Mouse (Mus musculus) liver, adult (tissue): ENCODE measurements around the gene Pikfyve.
A peak's percentile ranks its signal among the peaks of the same experiment; 100 is the strongest.

ENCODE experiments used
- GATA4 ChIP-seq: IDR thresholded peaks from 2 replicates; pipeline ENCODE4 v1.6.1; 2014; ENCODE audit warnings: mild to moderate bottlenecking, low read length; ENCODE audit not compliant: insufficient replicate concordance

Pikfyve gene

DNA sequence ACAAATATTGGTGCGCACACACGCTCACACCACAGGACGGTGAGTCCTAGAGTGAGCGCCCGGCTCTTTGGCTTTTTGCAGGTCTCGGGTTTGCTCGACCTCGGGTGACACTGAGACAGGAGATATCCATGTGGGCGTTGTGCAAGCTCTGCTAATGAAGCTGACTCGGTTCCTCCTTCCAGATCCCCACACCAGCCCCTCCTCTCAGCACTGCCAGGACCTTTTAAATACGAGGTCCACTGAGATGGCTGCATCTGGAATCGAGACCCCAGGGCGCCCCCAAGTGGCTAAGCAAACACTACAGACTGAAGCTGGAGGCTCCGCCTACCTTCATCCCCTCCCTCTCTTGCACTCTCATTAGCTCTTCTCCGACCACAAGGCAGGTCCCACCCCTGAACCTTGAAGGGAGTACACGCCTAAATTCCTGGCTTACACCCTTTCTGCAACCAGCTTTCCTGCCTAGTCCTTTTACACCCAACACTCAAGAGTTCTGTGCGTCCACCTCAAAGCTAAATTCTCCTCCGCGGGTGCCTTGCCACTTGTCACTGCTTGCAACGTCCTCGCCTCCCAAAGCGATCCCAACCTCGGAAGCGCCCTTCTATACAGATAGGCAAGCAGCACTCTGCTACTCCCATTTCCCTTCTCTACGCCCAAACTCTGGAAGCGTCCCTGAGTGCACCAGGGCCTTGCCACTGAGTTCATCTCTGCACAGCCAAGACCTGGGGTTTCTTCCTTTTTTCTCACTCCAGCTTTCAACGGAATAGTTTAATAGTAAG is 8.2 kb upstream of the Pikfyve start:
- TF ChIP-seq GATA4 = peak; percentile 67; the same call in 1 of the 2 replicates

DNA sequence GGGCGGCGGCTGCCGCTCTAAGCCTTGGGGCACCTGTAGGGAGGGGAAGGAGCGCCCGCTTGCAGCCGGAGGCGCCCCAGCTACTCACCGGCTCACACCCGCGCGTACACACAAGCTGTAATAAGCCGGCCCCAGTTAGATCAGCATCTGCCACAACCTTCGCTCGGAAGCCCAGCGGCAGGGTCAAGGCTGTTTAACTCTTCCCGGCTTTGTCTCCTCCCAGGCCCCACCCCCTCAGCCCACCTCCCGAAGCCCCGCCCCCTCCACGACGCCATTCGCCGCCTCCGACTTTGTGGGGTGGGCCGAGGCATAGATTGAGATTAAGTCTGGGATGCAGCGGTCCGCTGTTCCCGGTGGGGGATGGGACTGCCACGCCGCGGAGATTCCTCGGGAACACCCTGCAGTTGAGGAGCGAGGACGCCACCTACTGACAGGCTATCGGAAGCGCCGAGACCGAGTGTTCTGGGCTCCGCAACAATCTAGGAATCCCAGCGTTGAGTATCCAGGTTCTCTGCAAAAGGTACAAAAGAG is 7.5 kb upstream of the Pikfyve start:
- TF ChIP-seq GATA4 = peak; percentile 79; the same call in 1 of the 2 replicates

DNA sequence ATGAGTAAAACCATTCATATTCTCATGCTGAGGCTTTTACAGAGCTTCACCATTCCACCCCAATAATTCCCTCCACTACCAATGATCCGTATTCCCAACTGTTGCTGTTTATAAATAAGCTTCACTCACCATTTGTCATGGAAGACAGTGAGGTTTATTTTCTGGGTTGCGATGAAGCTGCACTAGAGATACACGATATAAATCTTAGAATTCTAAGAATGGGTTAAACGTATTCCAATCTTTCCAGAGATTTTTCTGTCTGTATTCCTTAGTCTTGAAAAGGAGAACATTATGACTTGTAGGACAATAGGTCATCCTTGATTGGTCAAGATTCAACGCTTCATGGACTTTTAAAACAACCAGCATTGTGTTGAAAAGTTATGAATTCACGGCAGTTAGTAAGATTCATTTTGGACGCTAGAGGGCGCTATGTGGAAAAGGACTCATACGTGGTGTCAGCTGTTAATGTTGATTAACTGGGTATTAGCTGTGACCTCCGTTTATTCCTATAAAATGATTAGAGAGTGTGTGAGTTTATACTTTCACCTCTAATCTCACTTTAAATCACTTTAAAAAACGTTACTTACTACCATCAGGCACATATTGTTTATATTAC is 6.7 kb upstream of the Pikfyve start:
- TF ChIP-seq GATA4 = no peak

DNA sequence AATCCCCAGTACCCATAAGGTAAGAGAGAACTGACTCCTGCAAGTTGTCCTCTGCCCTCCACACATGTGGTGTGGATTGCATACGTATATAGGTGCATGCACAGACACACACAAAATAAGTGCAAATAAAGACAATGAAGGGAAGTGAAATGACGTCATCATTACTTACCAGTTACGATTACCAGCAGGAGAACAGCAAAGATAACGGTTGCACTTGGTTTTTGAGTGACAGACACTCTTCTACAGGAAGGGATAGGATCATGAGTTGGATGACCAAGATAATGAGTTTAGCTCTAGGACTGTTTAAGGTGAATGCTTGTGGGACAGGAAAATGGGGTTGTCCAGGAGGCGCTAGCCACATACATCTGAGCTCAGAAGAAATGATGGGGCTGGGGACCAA is 5.0 kb upstream of the Pikfyve start:
- no peak for TF ChIP-seq GATA4

- TF ChIP-seq GATA4 = no peak
These were observed 2.5 kb upstream of the Pikfyve start for GRCm38 (mm10) chr1:65183994-65184393.

DNA sequence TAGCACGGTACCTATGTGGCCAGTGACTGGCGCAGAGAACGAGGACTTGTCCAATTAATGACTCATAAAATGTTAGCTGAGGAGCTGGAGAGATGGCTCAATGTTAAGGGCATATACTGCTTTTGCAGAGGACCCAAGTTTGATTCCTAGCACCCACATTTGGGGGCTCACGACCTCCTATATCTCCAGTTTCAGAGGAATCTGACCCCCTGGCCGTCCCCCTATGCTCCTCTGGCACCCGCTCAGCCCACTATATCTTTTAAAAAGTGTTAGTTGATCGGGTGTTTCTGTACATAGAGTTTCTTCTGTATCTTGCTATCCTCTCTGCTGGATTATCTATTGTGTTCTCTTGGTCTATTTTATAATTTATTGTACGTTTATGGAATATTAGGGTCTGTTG is 1.5 kb upstream of the Pikfyve start:
- no peak for TF ChIP-seq GATA4

- no peak for TF ChIP-seq GATA4
These were observed 818 bp upstream of the Pikfyve start for GRCm38 (mm10) chr1:65185524-65186205.

DNA sequence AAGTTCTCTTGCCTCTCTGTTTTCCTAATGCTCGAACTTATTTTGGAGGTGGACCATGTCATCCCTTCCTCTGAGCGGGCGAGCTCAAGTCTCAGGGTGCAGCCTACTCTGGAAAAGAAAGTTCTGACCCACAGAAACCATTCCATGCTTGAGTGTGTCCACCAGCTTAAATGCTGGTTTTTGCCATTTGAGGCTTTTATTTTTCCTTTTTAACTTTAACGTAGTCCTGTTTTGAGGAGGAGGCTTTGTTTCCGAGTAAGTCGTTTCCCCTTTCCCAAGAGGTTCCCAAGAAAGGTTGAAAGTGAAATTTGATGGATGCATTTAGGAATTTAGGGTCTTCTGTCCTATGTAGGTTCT is 569 bp downstream of the Pikfyve start:
- no peak for TF ChIP-seq GATA4

DNA sequence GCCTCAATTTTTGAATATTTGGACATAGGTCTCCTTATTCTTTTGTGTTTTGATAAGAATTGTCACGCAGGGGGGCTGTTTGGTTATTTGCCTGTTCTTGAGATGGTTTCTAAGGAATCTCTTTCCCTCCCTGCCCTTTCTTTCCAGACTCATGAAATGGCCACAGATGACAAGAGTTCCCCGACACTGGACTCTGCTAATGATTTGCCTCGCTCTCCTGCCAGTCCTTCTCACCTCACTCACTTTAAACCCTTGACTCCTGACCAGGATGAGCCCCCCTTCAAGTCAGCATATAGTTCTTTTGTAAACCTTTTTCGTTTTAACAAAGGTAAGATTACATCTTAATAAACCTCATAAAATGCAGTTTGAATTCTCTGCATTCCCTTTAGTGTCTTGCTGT is 3.7 kb downstream of the Pikfyve start:
- no peak for TF ChIP-seq GATA4

GRCm38 (mm10) chr1:65193226-65193625 is 6.7 kb downstream of the Pikfyve start:
- TF ChIP-seq GATA4 = no peak

- TF ChIP-seq GATA4 = no peak
These were observed 11.9 kb downstream of the Pikfyve start for GRCm38 (mm10) chr1:65198425-65198824.

DNA sequence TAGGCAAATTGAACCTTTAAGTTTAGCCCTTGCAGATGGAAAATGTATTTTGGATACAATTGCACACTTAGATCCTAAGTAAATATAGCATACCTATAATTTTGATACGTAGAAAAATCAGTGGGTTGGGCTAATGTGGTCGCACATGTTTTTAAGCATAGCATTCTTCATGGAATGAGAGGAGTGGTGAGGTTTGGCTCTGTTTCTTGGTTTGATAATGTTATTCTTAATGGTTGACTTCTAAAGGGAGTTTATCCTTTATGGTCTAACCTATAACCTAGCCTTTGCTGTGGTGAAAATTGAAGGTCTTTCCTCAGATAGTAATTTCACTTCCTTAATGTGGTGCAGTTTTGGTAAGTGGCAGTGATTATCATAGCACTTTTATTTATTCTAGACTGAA is 12.4 kb downstream of the Pikfyve start:
- TF ChIP-seq GATA4 = no peak

GRCm38 (mm10) chr1:65204299-65204698 is 17.8 kb downstream of the Pikfyve start:
- no peak for TF ChIP-seq GATA4

DNA sequence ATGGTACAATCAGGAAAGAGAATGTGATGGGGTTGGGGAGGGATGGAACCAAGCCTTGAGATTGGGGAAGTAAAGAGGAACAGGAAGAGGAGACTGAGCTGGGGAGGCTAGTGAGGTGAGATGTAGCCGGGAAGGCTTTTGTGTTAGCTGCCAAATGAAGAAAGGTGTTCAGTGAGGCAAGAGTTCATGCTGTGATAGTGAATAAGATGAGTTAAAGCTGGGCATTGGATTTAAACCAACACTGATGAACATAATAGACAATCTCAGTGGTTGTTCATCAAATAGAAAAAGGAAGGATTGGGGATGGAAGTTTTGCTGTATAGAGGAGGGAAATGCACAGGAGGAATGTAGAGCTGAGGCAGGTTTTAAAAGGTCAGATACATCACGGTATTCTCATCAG is 26.7 kb downstream of the Pikfyve start:
- no peak for TF ChIP-seq GATA4

- no peak for TF ChIP-seq GATA4
These were observed 31.1 kb downstream of the Pikfyve start for GRCm38 (mm10) chr1:65217567-65217966.

DNA sequence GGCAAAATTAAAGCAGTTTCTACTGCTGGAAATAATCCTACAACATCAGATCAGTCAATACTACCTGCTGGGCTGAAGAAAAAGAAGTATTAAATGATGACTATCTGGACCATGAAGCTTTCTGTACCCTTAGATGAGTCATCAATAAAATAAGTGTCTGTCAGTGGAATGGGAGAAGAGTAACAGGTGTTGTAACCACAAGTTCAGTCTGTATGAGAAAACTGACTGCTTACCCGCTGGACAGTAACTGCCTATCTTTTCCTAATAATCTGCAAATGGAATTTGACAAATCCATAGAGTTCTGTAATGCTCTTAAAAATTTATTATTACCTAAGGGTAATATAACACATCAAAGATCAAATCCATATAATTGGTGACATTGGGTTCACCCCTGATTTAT is 31.5 kb downstream of the Pikfyve start:
- TF ChIP-seq GATA4 = no peak
